Mouse (Mus musculus) adrenal gland, adult 10 weeks (tissue): ENCODE results near the gene Eme1. TPM values are rescaled to one million over a fixed set of nuclear protein-coding genes. Genes with fewer than 3 reads are reported as not detected.

ENCODE experiments used
- polyA plus RNA-seq: library from polyadenylated mRNA; stranded (reverse); fragments of 350-450 nt; fragmentation: Illumina TruSeq; extraction: RNeasy Lipid Tissue Mini Kit (QIAGEN cat#74804); gene quantifications from one replicate; pipeline ENCODE4 v1.2.3, GENCODE M21; 2014; ENCODE audit warnings: low read depth, low replicate concordance

Eme1 gene
- not detected for polyA plus RNA-seq

GRCm38 (mm10) chr11:94653663-94654436, at the start of gene Eme1, which contains the start of gene Mrpl27:
Eme1 (minus strand) TSS chr11:94653964.
Mrpl27 (plus strand) TSS chr11:94653767.

GRCm38 (mm10) chr11:94676754-94677606, 23.2 kb upstream of the Eme1 start, which contains the start of gene Xylt2:
Xylt2 (minus strand) TSS chr11:94677515.

GRCm38 (mm10) chr11:94629199-94629883, 24.4 kb downstream of the Eme1 start, which contains the start of gene Lrrc59:
Lrrc59 (plus strand) TSS chr11:94629767.

GRCm38 (mm10) chr11:94601321-94602281, 52.2 kb downstream of the Eme1 start, which contains the start of gene Acsf2:
Acsf2 (minus strand) TSS chr11:94601871.

Other genes starting within 250 kb of the Eme1 start
- not detected for gene Cacna1g, start 179.8 kb downstream of the Eme1 start, polyA plus RNA-seq
- gene Spata20, start 167.8 kb downstream of the Eme1 start, polyA plus RNA-seq: not detected
- gene Epn3, start 154.0 kb downstream of the Eme1 start, polyA plus RNA-seq: 1.2 TPM
- not detected for gene Mycbpap, start 132.2 kb downstream of the Eme1 start, polyA plus RNA-seq
- 9.0 TPM for gene Rsad1, start 104.7 kb downstream of the Eme1 start, polyA plus RNA-seq
- gene Chad, start 88.9 kb downstream of the Eme1 start, polyA plus RNA-seq: not detected
- gene Acsf2, start 52.1 kb downstream of the Eme1 start, polyA plus RNA-seq: 111 TPM
- gene Lrrc59, start 24.2 kb downstream of the Eme1 start, polyA plus RNA-seq: 75.6 TPM
- gene Mrpl27, start 197 bp downstream of the Eme1 start, polyA plus RNA-seq: 31.7 TPM
- 1.2 TPM for gene Xylt2, start 23.6 kb upstream of the Eme1 start, polyA plus RNA-seq
- not detected for gene Gm11541, start 50.5 kb upstream of the Eme1 start, polyA plus RNA-seq
- gene Cdc34b, start 87.8 kb upstream of the Eme1 start, polyA plus RNA-seq: not detected
- gene Tmem92, start 128.7 kb upstream of the Eme1 start, polyA plus RNA-seq: not detected